ENCODE assay signal across 10 mouse cellular contexts in the genomic region with DNA sequence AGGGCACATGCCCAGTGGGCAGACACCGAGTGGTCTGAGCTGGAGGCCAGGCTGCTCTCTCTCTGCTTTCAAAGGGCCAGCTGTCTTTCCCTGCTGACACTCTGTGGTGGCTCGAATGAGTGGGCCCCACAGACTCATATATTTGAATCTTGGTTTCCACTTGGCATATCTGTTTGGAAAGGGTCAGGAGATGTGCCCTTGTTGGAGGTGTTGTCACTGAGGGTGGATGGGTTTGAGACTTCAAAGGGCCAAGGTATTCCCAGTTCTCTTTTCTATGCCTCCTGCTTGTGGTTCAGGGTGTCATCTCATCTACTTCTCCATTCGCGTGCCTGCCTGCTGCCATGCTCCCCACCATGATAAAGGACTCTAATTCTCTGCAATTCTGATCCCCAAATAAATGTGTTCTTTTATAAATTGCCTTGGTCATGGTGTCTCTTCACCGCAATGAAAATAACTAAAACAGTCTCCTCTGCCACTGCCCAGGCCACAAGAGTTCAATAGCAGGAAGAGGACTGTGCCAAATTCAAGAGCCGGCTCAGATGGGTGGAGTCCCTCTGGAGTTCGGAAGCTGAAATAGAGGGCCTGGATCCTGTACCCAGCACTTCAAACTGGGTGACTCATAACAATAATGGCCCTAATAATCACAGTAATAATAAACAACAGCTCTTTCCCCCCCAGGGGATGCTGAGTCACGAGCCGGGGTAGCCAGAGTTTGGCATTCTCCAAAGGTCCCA. TPM values are rescaled to one million over a fixed set of nuclear protein-coding genes. Genes with fewer than 3 reads are reported as not detected.
DNase-seq lines count a peak whose midpoint lies in the region; ATAC-seq and TF ChIP-seq lines count a peak whose summit lies in the region.
"Had no signal": no experiment of that assay in that cellular context is flagged by ENCODE, and none has a peak within 500 bp of the region (broad histone marks: within the 10 kb centered on the region; RNA-seq: fewer than 3 reads in every experiment).

No protein-coding gene starts in this region.

- TF ChIP-seq POLR2A in lung, adult 2 months (IDR thresholded peaks at IDR 0.05; ENCODE audit: borderline replicate concordance, extremely low read depth, low read depth, low read length) = 0 out of 2 replicates have a peak, but pooled peaks have one; percentile 17

- no peak overlapping the region for H3K4me3 ChIP-seq in lung, adult 2 months (replicated peaks; ENCODE audit: extremely low read depth, low read depth, low read length)

- no peak for ATAC-seq in monocyte, adult 5-6 weeks (replicated peaks; ENCODE audit: insufficient number of reproducible peaks, low FRiP score, low TSS enrichment, poor library complexity, severe bottlenecking)
- ATAC-seq: hindbrain, postnatal 0 days had no signal

- TF ChIP-seq CTCF in lung, adult 2 months (IDR thresholded peaks at IDR 0.05; ENCODE audit: insufficient read depth, low read length) = no peak

- peaks cover 25% of the 10 kb centered on the region for H3K4me1 ChIP-seq in lung, adult 2 months (ENCODE audit: control insufficient read depth, insufficient read depth, low read length)

- peak; percentile 75 for DNase-seq in adrenal gland, adult 2 months
- DNase-seq in adrenal gland, postnatal 10 days = no peak
- peak; percentile 25 for DNase-seq in A20 (ENCODE audit: low read depth, low spot score)
- peak; percentile 51 for DNase-seq in gastrocnemius, postnatal 25 days
- DNase-seq in lung, adult 2 months = peak; percentile 34
- DNase-seq in embryo, embryonic 10 days (ENCODE audit: low spot score) = no peak
- no peak for DNase-seq in spleen, postnatal 36 days (ENCODE audit: low spot score in 2 of 2)
- DNase-seq: thymus, postnatal 14 days had no signal

- WGBS in lung, adult 2 months = 25% methylated on average over 9 of the region's 9 CpGs

RNA-seq across cellular contexts. Expression of a gene that starts 3.7 kb away (rescaled TPM):
- 10 to 100 TPM; 12.7 to 14.6 TPM for total RNA-seq in adrenal gland, adult 2 months (2021)
- 23.5 and 25.8 TPM in 2 replicates for polyA plus RNA-seq in adrenal gland, adult 2 months (2012; rRNA removed)
- 10 to 100 TPM; 12.5 to 18.6 TPM for total RNA-seq in adrenal gland, postnatal 10 days (2021)
- 1 to 10 TPM; 4.7 to 5.8 TPM for total RNA-seq in gastrocnemius, postnatal 25 days (2021)
- polyA plus RNA-seq in lung, adult 2 months (2012; rRNA removed) = 33.7 and 34.3 TPM in 2 replicates
- 38.4 to 87.0 TPM (median 42.5 TPM) in 3 replicates for total RNA-seq in monocyte, adult 5-6 weeks (2017)

RNA-seq across cellular contexts. Expression of a gene that starts 15.0 kb away (rescaled TPM):
- 100 to 1,000 TPM; 179 to 202 TPM for total RNA-seq in adrenal gland, adult 2 months (2021)
- 58.3 and 59.0 TPM in 2 replicates for polyA plus RNA-seq in adrenal gland, adult 2 months (2012; rRNA removed)
- 100 to 1,000 TPM; 155 to 160 TPM for total RNA-seq in adrenal gland, postnatal 10 days (2021)
- total RNA-seq in gastrocnemius, postnatal 25 days (2021) = 100 to 1,000 TPM; 120 to 126 TPM
- polyA plus RNA-seq in lung, adult 2 months (2012; rRNA removed) = 49.3 and 65.5 TPM in 2 replicates
- total RNA-seq in monocyte, adult 5-6 weeks (2017) = 174 to 287 TPM (median 193 TPM) in 3 replicates

RNA-seq across cellular contexts. Expression of a gene that starts 30.8 kb away (rescaled TPM):
- 10 to 100 TPM in 1 of 2 experiments, 1 to 10 TPM in 1; 8.8 to 17.7 TPM for total RNA-seq in adrenal gland, adult 2 months (2021)
- 13.2 and 15.6 TPM in 2 replicates for polyA plus RNA-seq in adrenal gland, adult 2 months (2012; rRNA removed)
- total RNA-seq in adrenal gland, postnatal 10 days (2021) = 10 to 100 TPM; 22.7 to 31.5 TPM
- 10 to 100 TPM; 44.6 to 46.7 TPM for total RNA-seq in gastrocnemius, postnatal 25 days (2021)
- 13.1 and 13.8 TPM in 2 replicates for polyA plus RNA-seq in lung, adult 2 months (2012; rRNA removed)
- total RNA-seq in monocyte, adult 5-6 weeks (2017) = 2.1 to 5.6 TPM (median 2.5 TPM) in 3 replicates

RNA-seq across cellular contexts. Expression of a gene that starts 43.0 kb away (rescaled TPM):
- 10 to 100 TPM; 50.8 to 53.4 TPM for total RNA-seq in adrenal gland, adult 2 months (2021)
- polyA plus RNA-seq in adrenal gland, adult 2 months (2012; rRNA removed) = 52.8 and 76.4 TPM in 2 replicates
- total RNA-seq in adrenal gland, postnatal 10 days (2021) = 10 to 100 TPM; 47.2 to 50.3 TPM
- 10 to 100 TPM; 15.2 to 17.0 TPM for total RNA-seq in gastrocnemius, postnatal 25 days (2021)
- 61.9 and 63.4 TPM in 2 replicates for polyA plus RNA-seq in lung, adult 2 months (2012; rRNA removed)
- total RNA-seq in monocyte, adult 5-6 weeks (2017) = 8.1 to 18.1 TPM (median 12.9 TPM) in 3 replicates

RNA-seq across cellular contexts. Expression of a gene that starts 43.0 kb away (rescaled TPM):
- total RNA-seq in adrenal gland, adult 2 months (2021) = 1 to 10 TPM in 1 of 2 experiments, under 1 TPM in 1; 0.90 to 2.5 TPM
- polyA plus RNA-seq in adrenal gland, adult 2 months (2012; rRNA removed) = 68.5 and 74.0 TPM in 2 replicates
- 1 to 10 TPM in 1 of 2 experiments, under 1 TPM in 1; 0.63 to 1.5 TPM for total RNA-seq in adrenal gland, postnatal 10 days (2021)
- under 1 TPM; 0.35 to 0.67 TPM for total RNA-seq in gastrocnemius, postnatal 25 days (2021)
- 3.0 and 9.7 TPM in 2 replicates for polyA plus RNA-seq in lung, adult 2 months (2012; rRNA removed)
- 2.3 to 5.6 TPM in 2 of 3 replicates, not detected in the other for total RNA-seq in monocyte, adult 5-6 weeks (2017)

Comparison
In these comparisons a context has a peak if more than half of its experiments do, and no peak if none do; other contexts are left out.
1. DNase-seq: peak in adrenal gland, adult 2 months (single experiment), A20 (single experiment), gastrocnemius, postnatal 25 days (single experiment) and lung, adult 2 months (single experiment); none in adrenal gland, postnatal 10 days (single experiment), embryo, embryonic 10 days (single experiment) and spleen, postnatal 36 days (0 of 2).